Mouse (Mus musculus) CH12.LX (cell line): ENCODE measurements at regions not wholly inside any gene's neighbourhood (a gene's known extent, or its start where the extent isn't known, plus 50 kb on each side); places are given as distances from the start of the nearest gene placed in this dataset.

ENCODE experiments used
- DNase-seq: peaks from one replicate; pipeline ENCODE4 v3.0.0-alpha.2; 2013; ENCODE audit errors: extremely low read depth
- H3K27ac ChIP-seq: 2 replicates; pipeline ENCODE4 v1.5.1; 2012; ENCODE audit warnings: low read depth, mild to moderate bottlenecking, control low read depth, moderate library complexity; ENCODE audit not compliant: insufficient read depth
- H3K27me3 ChIP-seq: replicated peaks from 2 replicates; pipeline ENCODE3; 2012; ENCODE audit warnings: inconsistent platforms
- H3K36me3 ChIP-seq, 2 experiments: replicated peaks in 1 of 2; 2 replicates each; pipeline versions ENCODE3 to v1.6.1; 2012; ENCODE audit warnings: inconsistent platforms in 1 of 2, low read length in 1 of 2, mild to moderate bottlenecking in 1 of 2, mixed read lengths in 1 of 2, moderate library complexity in 1 of 2; ENCODE audit not compliant: control insufficient read depth in 1 of 2, insufficient read depth in 1 of 2
- H3K4me1 ChIP-seq, 2 experiments: 2 replicates each; pipeline ENCODE4 v1.6.1; 2012; ENCODE audit warnings: inconsistent platforms in 1 of 2, moderate library complexity in 1 of 2; ENCODE audit not compliant: insufficient read depth in 2 of 2, control insufficient read depth in 1 of 2
- H3K4me2 ChIP-seq: 2 replicates; pipeline ENCODE4 v1.6.1; 2012; ENCODE audit warnings: low read depth, mild to moderate bottlenecking, control low read depth; ENCODE audit not compliant: poor library complexity, insufficient read depth, severe bottlenecking
- H3K4me3 ChIP-seq, 3 experiments: fragments of 150-350 bp in 1 of 3; sonication (generic) in 1 of 3; replicated peaks in 1 of 3; 2 replicates each; pipeline versions ENCODE3 to v1.5.1; 2011 to 2012; ENCODE audit warnings: low read depth in 2 of 3, low read length in 2 of 3, mild to moderate bottlenecking in 2 of 3, moderate library complexity in 2 of 3, control low read depth in 1 of 3, improper control_type of control experiment in 1 of 3, inconsistent platforms in 1 of 3, mixed read lengths in 1 of 3; ENCODE audit not compliant: poor library complexity in 1 of 3
- H3K79me2 ChIP-seq: replicated peaks from 2 replicates; pipeline ENCODE4 v1.6.1; 2012; ENCODE audit warnings: mild to moderate bottlenecking, moderate library complexity; ENCODE audit not compliant: control insufficient read depth, poor library complexity, insufficient read depth, severe bottlenecking; ENCODE audit errors: extremely low read depth
- H3K9ac ChIP-seq: 2 replicates; pipeline ENCODE4 v1.6.1; 2012; ENCODE audit warnings: low read depth, mild to moderate bottlenecking, control low read depth, moderate library complexity; ENCODE audit not compliant: insufficient read depth
- H3K9me3 ChIP-seq: replicated peaks from 2 replicates; pipeline ENCODE3; 2012; ENCODE audit warnings: low read length, inconsistent platforms, mixed read lengths
- BHLHE40 ChIP-seq: IDR thresholded peaks from 2 replicates; pipeline ENCODE4 v1.6.1; 2011; ENCODE audit warnings: mild to moderate bottlenecking, low read depth, low read length, improper control_type of control experiment
- CHD1 ChIP-seq: IDR thresholded peaks from 2 replicates; pipeline ENCODE4 v1.6.1; 2012; ENCODE audit warnings: low read depth, low read length, improper control_type of control experiment, inconsistent platforms
- CTCF ChIP-seq, 2 experiments: IDR thresholded peaks in 1 of 2; conservative IDR thresholded peaks in 1 of 2; 2 replicates each; pipeline ENCODE4 v1.5.1; 2011 to 2012; ENCODE audit warnings: low read depth in 2 of 2, low read length in 2 of 2, improper control_type of control experiment in 1 of 2, inconsistent platforms in 1 of 2, mild to moderate bottlenecking in 1 of 2, moderate library complexity in 1 of 2
- E2F4 ChIP-seq: IDR thresholded peaks from 2 replicates; pipeline ENCODE4 v1.6.1; 2011; ENCODE audit warnings: low read depth, low read length, improper control_type of control experiment; ENCODE audit not compliant: insufficient replicate concordance
- EP300 ChIP-seq: IDR thresholded peaks from 2 replicates; pipeline ENCODE4 v1.6.1; 2011; ENCODE audit warnings: low read length, improper control_type of control experiment
- ETS1 ChIP-seq: conservative IDR thresholded peaks from 2 replicates; pipeline ENCODE4 v1.6.1; 2012; ENCODE audit warnings: low read depth, mild to moderate bottlenecking, inconsistent platforms, low read length, improper control_type of control experiment, moderate library complexity
- GABPA ChIP-seq: IDR thresholded peaks from 2 replicates; pipeline ENCODE4 v1.6.1; 2012; ENCODE audit warnings: low read depth, low read length, improper control_type of control experiment, inconsistent platforms; ENCODE audit not compliant: insufficient replicate concordance
- HCFC1 ChIP-seq: IDR thresholded peaks from 2 replicates; pipeline ENCODE4 v1.6.1; 2012; ENCODE audit warnings: low read depth, mild to moderate bottlenecking, inconsistent platforms, low read length, improper control_type of control experiment
- IRF4 ChIP-seq: IDR thresholded peaks from 2 replicates; pipeline ENCODE4 v1.6.1; 2014; ENCODE audit warnings: low read depth, mild to moderate bottlenecking, inconsistent platforms, low read length, improper control_type of control experiment
- JUN ChIP-seq: IDR thresholded peaks from 2 replicates; pipeline ENCODE4 v1.6.1; 2011; ENCODE audit warnings: low read depth, mild to moderate bottlenecking, low read length, improper control_type of control experiment, moderate library complexity; ENCODE audit not compliant: insufficient read depth
- JUND ChIP-seq: conservative IDR thresholded peaks from 2 replicates; pipeline ENCODE4 v1.6.1; 2011; ENCODE audit warnings: low read depth, low read length, improper control_type of control experiment
- KAT2A ChIP-seq: IDR thresholded peaks from 2 replicates; pipeline ENCODE4 v1.6.1; 2012; ENCODE audit warnings: low read length, improper control_type of control experiment, inconsistent platforms; ENCODE audit not compliant: insufficient replicate concordance
- MEF2A ChIP-seq: IDR thresholded peaks from 2 replicates; pipeline ENCODE4 v1.6.1; 2014; ENCODE audit warnings: low read depth, mild to moderate bottlenecking, inconsistent platforms, low read length, improper control_type of control experiment, borderline replicate concordance
- MXI1 ChIP-seq: IDR thresholded peaks from 2 replicates; pipeline ENCODE4 v1.6.1; 2011; ENCODE audit warnings: mild to moderate bottlenecking, low read depth, low read length, improper control_type of control experiment
- MYC ChIP-seq: IDR thresholded peaks from 2 replicates; pipeline ENCODE4 v1.6.1; 2011; ENCODE audit warnings: low read depth, mild to moderate bottlenecking, improper control_type of control experiment, low read length
- POLR2A ChIP-seq: IDR thresholded peaks from 2 replicates; pipeline ENCODE4 v1.6.1; 2011; ENCODE audit warnings: low read depth, mild to moderate bottlenecking, improper control_type of control experiment, low read length
- RCOR1 ChIP-seq: conservative IDR thresholded peaks from 2 replicates; pipeline ENCODE4 v1.6.1; 2012; ENCODE audit warnings: low read depth, mild to moderate bottlenecking, inconsistent platforms, low read length, improper control_type of control experiment
- TBP ChIP-seq: conservative IDR thresholded peaks from 2 replicates; pipeline ENCODE4 v1.6.1; 2011; ENCODE audit warnings: low read depth, low read length, improper control_type of control experiment
- TCF12 ChIP-seq: IDR thresholded peaks from 2 replicates; pipeline ENCODE4 v1.6.1; 2014; ENCODE audit warnings: low read depth, mild to moderate bottlenecking, inconsistent platforms, low read length, improper control_type of control experiment
- USF1 ChIP-seq: IDR thresholded peaks from 2 replicates; pipeline ENCODE4 v1.6.1; 2014; ENCODE audit warnings: low read depth, mild to moderate bottlenecking, inconsistent platforms, low read length, improper control_type of control experiment
- USF2 ChIP-seq: conservative IDR thresholded peaks from 2 replicates; pipeline ENCODE4 v1.6.1; 2011; ENCODE audit warnings: low read depth, low read length, improper control_type of control experiment
- ZC3H11A ChIP-seq: IDR thresholded peaks from 2 replicates; pipeline ENCODE4 v1.6.1; 2012; ENCODE audit warnings: low read depth, mild to moderate bottlenecking, inconsistent platforms, low read length, improper control_type of control experiment
- ZNF384 ChIP-seq: IDR thresholded peaks from 2 replicates; pipeline ENCODE4 v1.6.1; 2012; ENCODE audit warnings: low read depth, low read length, improper control_type of control experiment, inconsistent platforms
- dilution Hi-C: fragments of 300-500 bp; cut with MboI; formaldehyde crosslinking; loops from 2 replicates; pipeline ENCODE4 v1.14.3; 2020; ENCODE audit warnings: low sequenced_read_pairs; ENCODE audit not compliant: extremely low pct_unique_long_range_greater_than_20kb, extremely low pct_ligation_motif_present
- in situ Hi-C: fragments of 300-500 bp; cut with MboI; formaldehyde crosslinking; loops from 3 replicates; pipeline ENCODE4 v1.14.3; 2019; ENCODE audit warnings: low sequenced_read_pairs, low pct_ligation_motif_present, low pct_unique_long_range_greater_than_20kb, mixed read lengths

DNA sequence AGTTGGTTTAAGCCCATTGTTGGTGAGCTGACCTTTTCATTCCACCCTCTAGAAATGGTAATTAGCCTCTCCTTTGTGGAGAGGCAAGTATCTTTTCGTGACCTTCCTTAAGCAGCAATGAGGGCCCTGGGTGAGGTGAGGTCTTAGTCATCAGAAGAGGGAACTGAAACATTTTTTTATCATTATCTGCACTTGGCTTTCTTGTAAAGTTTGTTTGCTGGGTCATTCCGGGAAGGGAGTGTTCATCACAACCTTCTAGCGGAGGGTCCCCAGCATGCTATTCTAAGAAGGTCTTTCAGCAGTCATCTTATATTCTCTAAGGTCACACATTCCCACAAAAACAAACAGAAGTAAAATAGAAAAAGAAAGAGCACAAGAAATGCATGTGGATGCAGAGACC is 165.6 kb upstream of the Ddi1 start:
- no peak overlapping the region for H3K4me3 ChIP-seq
- in situ Hi-C loops (no loop called here), dilution Hi-C loops (no loop called here)
- TF ChIP-seq MEF2A (peak; percentile 56; the same call in 1 of the 2 replicates), USF1 (no peak), POLR2A (no peak), JUN (0 out of 2 replicates have a peak, but pooled peaks have one; percentile 14), RCOR1 (no peak), IRF4 (peak; percentile 85), EP300 (peak; percentile 62), E2F4 (no peak), ZNF384 (peak; percentile 86), CTCF (conservative IDR thresholded peaks at IDR 0.05 in 1 of 2, IDR thresholded peaks at IDR 0.05 in 1 of 2; ENCODE audit: low read depth in 2 of 2, low read length in 2 of 2) (no peak), TBP (no peak), HCFC1 (no peak), GABPA (no peak), ZC3H11A (no peak), ETS1 (0 out of 2 replicates have a peak, but pooled peaks have one; percentile 15), TCF12 (no peak), JUND (0 out of 2 replicates have a peak, but pooled peaks have one; percentile 19), BHLHE40 (0 out of 2 replicates have a peak, but pooled peaks have one; percentile 6), MYC (no peak)
- H3K9ac ChIP-seq, result no peak overlapping the region
- H3K79me2 ChIP-seq, result no peaks in the 10 kb centered on the region
- no peak overlapping the region for H3K4me2 ChIP-seq
- H3K9me3 ChIP-seq, result no peaks in the 10 kb centered on the region
- no peaks in the 10 kb centered on the region for H3K36me3 ChIP-seq
- no peaks in the 10 kb centered on the region for H3K27me3 ChIP-seq
- H3K4me1 ChIP-seq, result peaks cover 0 to 4% of the 10 kb centered on the region in 2 experiments; a peak in 2 of 4 replicates
- DNase-seq, result peak; percentile 40
- H3K27ac ChIP-seq, result no peak overlapping the region

DNA sequence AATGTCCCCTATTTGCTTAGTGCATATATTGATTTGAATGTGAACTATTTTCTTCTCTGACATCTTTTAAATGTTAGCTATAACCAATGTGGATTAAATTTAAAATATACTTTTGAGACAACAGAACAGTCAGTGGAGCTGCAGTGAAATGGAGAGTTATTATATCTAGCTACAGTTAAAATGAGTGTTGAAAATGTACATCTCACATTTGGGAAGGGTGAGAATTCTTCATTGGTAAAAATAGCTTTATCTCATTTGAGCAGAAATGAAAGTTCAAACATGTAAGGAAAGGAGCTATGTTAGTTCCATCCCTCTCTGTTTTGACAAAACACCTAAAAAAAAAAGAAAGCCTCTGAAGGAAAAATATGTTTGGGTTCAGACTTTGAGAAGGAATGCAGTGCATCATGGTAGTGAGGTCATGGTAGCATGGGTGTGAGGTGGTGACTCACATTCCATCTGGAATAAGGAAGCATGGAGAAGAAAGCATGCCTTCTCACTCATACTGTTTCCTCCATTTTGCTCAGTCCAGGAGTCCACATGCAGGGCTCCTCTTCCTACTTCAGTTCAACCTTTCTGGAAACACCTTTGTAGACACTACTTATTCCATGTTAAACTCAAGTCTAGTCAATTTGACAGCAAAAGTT is 164.3 kb upstream of the Ddi1 start:
- Histone ChIP-seq H3K79me2 (no peaks in the 10 kb centered on the region), H3K4me3 (no peak overlapping the region), H3K4me2 (no peak overlapping the region), H3K27ac (no peak overlapping the region), H3K36me3 (no peaks in the 10 kb centered on the region), H3K4me1 (peaks cover 0 to 4% of the 10 kb centered on the region in 2 experiments; a peak in 2 of 4 replicates), H3K9me3 (no peaks in the 10 kb centered on the region), H3K27me3 (no peaks in the 10 kb centered on the region), H3K9ac (no peak overlapping the region)
- TF ChIP-seq USF1 (no peak), HCFC1 (no peak), USF2 (no peak), TCF12 (no peak), KAT2A (no peak), E2F4 (no peak), EP300 (no peak), MXI1 (no peak), CHD1 (no peak), MEF2A (no peak), ZC3H11A (no peak)
- in situ Hi-C loops (no loop called here), dilution Hi-C loops (no loop called here)
- no peak for DNase-seq
